Mouse (Mus musculus) ES-Bruce4 (cell line): ENCODE measurements around the gene Ly6g6d. TPM values are rescaled to one million over a fixed set of nuclear protein-coding genes. Genes with fewer than 3 reads are reported as not detected.

ENCODE experiments used
- H3K27ac ChIP-seq: 2 replicates; pipeline ENCODE4 v1.5.1; 2012; ENCODE audit warnings: low read length, inconsistent platforms; ENCODE audit not compliant: insufficient read depth
- H3K27me3 ChIP-seq: 2 replicates; pipeline ENCODE4 v1.6.1; 2012; ENCODE audit warnings: mild to moderate bottlenecking, low read length, inconsistent platforms; ENCODE audit not compliant: control insufficient read depth, poor library complexity, insufficient read depth, severe bottlenecking
- H3K36me3 ChIP-seq: 2 replicates; pipeline ENCODE4 v1.6.1; 2012; ENCODE audit warnings: inconsistent platforms, mild to moderate bottlenecking, low read length, moderate library complexity; ENCODE audit not compliant: control insufficient read depth, poor library complexity, insufficient read depth, severe bottlenecking
- H3K4me1 ChIP-seq: one replicate; pipeline ENCODE4 v1.8.1; 2011; ENCODE audit warnings: low read length; ENCODE audit not compliant: control insufficient read depth, insufficient read depth
- H3K4me3 ChIP-seq: 2 replicates; pipeline ENCODE4 v1.5.1; 2011; ENCODE audit warnings: low read depth, mild to moderate bottlenecking, low read length
- H3K9ac ChIP-seq: 2 replicates; pipeline ENCODE4 v1.6.1; 2012; ENCODE audit warnings: low read depth, mild to moderate bottlenecking, inconsistent platforms; ENCODE audit not compliant: poor library complexity, severe bottlenecking
- H3K9me3 ChIP-seq: replicated peaks from 2 replicates; pipeline ENCODE4 v1.6.1; 2012; ENCODE audit warnings: mild to moderate bottlenecking, low read length, inconsistent platforms; ENCODE audit not compliant: control insufficient read depth, poor library complexity, insufficient read depth, severe bottlenecking
- CTCF ChIP-seq: IDR thresholded peaks from one replicate; pipeline ENCODE4 v1.8.1; 2011; ENCODE audit warnings: low read depth, low read length
- EP300 ChIP-seq: IDR thresholded peaks from 2 replicates; pipeline ENCODE4 v1.6.1; 2011; ENCODE audit warnings: low read depth, low read length; ENCODE audit not compliant: insufficient read depth
- POLR2A ChIP-seq: IDR thresholded peaks from one replicate; pipeline ENCODE4 v1.8.1; 2011; ENCODE audit warnings: low read length; ENCODE audit not compliant: insufficient read depth
- polyA plus RNA-seq: library from polyadenylated mRNA; stranded (reverse); fragments of >200 nt; gene quantifications from 2 replicates; pipeline ENCODE4 v1.2.4, GENCODE M21; 2011; ENCODE audit warnings: low read depth; ENCODE audit not compliant: missing spikeins, insufficient read depth, insufficient read length

Ly6g6d gene
- polyA plus RNA-seq, 1 experiment = 1.9 TPM

GRCm38 (mm10) chr17:35064951-35065947, 12.6 kb downstream of the Ly6g6d start, which contains the start of gene Ly6g6c:
Ly6g6c (plus strand) TSS chr17:35065388.
- no peak for TF ChIP-seq CTCF
- peak; percentile 40 for TF ChIP-seq EP300
- peak; percentile 64 for TF ChIP-seq POLR2A
- H3K4me1 ChIP-seq = peaks cover 6% of the 10 kb centered on the region
- peak within 1 kb of the TSS; percentile 93 for H3K27ac ChIP-seq
- H3K9me3 ChIP-seq = no peaks in the 10 kb centered on the region
- no peaks in the 10 kb centered on the region for H3K27me3 ChIP-seq
- H3K4me3 ChIP-seq = peak within 1 kb of the TSS; percentile 79
- H3K9ac ChIP-seq = peak within 1 kb of the TSS; percentile 64
- H3K36me3 ChIP-seq = no peaks in the 10 kb centered on the region

DNA sequence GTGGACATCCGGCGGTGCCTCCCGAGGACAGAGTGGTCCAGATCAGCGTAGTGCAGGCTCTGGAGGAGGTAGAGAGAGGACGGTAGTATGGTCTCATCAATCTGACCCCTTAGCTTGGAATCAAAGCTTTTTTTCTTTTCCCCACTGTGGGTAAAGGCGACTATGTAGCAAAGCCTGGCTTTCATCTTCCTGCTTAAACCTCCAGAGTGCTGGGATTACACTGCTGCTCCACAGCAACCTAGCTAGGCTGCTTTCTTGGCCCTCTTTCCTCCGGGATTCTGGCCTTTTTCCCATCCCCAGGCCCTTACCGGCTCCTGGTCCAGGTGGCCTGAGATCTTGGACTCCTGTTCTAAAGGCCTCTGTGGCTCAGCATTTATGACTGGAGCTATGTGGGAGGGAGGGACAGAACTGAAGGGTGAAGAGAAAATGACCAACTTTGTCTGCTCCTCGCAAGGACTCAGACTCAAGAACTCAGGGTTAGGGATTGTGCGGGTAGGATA, 13.4 kb downstream of the Ly6g6d start:
- no peak for TF ChIP-seq EP300
- TF ChIP-seq CTCF = no peak
- TF ChIP-seq POLR2A = no peak
- Histone ChIP-seq H3K36me3 (no peaks in the 10 kb centered on the region), H3K9ac (peak overlapping the region; percentile 10; the same call in 1 of the 2 replicates), H3K4me1 (peaks cover 6% of the 10 kb centered on the region), H3K27ac (peak overlapping the region; percentile 93), H3K27me3 (no peaks in the 10 kb centered on the region), H3K4me3 (peak overlapping the region; percentile 36), H3K9me3 (no peaks in the 10 kb centered on the region)

DNA sequence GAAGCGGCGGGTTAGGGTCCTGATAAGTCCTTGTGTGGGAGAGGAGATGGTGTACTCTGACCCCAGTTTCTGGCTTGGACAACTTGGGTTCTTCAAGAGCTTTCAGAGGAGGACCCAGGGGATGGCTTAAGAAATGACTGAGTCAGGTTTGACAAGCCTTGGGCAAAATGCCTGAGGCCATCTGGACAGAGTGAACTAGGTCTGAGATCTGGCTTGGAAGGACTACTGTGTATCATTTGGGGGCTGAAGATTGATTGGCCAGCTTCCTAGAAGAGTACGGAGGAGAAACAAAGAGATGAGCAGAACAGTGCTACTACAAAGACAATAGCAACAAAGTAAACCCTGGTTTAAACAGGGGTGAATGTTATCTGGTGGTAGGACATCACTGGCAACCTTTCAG, 14.4 kb downstream of the Ly6g6d start:
- Histone ChIP-seq H3K4me3 (no peak overlapping the region), H3K27me3 (no peaks in the 10 kb centered on the region), H3K9ac (no peak overlapping the region), H3K27ac (no peak overlapping the region), H3K4me1 (peaks cover 6% of the 10 kb centered on the region), H3K9me3 (no peaks in the 10 kb centered on the region), H3K36me3 (0 out of 2 replicates have a peak, but pooled peaks cover under 1% of the 10 kb centered on the region)
- TF ChIP-seq POLR2A (no peak), EP300 (no peak), CTCF (no peak)

- no peaks in the 10 kb centered on the region for H3K9me3 ChIP-seq
- TF ChIP-seq POLR2A (no peak), EP300 (no peak), CTCF (no peak)
- H3K4me1 ChIP-seq = peaks cover 6% of the 10 kb centered on the region
- no peaks in the 10 kb centered on the region for H3K27me3 ChIP-seq
- no peak overlapping the region for H3K9ac ChIP-seq
- H3K36me3 ChIP-seq = peaks cover 4% of the 10 kb centered on the region
- H3K4me3 ChIP-seq = no peak overlapping the region
- peak overlapping the region; percentile 5; the same call in 1 of the 2 replicates for H3K27ac ChIP-seq
These were observed 16.6 kb downstream of the Ly6g6d start for GRCm38 (mm10) chr17:35061299-35061698.

DNA sequence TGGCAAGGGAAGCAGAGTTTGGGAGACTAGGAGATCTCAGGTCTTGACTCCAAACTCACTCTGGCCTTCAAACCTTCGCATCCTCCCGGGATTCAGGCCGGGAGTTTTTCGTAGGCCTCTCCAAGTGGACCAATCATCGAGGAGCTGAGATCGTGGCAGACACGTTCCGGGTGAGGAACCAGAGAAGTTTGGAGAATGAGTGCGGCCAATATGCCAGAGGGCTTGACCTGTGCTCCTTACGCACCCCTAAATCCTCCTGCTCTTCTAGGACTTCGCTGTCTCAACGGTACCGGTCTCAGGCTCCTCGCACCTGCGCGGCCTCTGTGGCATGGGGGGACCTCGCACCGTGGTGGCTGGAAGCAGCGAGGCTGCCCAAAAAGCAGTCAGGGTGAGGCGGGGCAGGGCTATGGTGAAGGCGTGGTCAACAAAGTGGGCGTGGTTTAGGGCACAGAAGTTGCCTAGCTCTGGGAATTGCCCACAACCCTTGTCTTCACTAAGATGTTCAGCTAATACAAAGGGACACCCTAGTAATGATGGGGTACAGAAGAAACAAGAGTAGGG, 17.0 kb downstream of the Ly6g6d start:
- H3K9ac ChIP-seq = no peak overlapping the region
- no peaks in the 10 kb centered on the region for H3K27me3 ChIP-seq
- peak overlapping the region; percentile 87 for H3K4me3 ChIP-seq
- peaks cover 6% of the 10 kb centered on the region for H3K4me1 ChIP-seq
- no peak overlapping the region for H3K27ac ChIP-seq
- H3K36me3 ChIP-seq = peaks cover 8% of the 10 kb centered on the region
- TF ChIP-seq CTCF (no peak), EP300 (no peak), POLR2A (no peak)
- H3K9me3 ChIP-seq = no peaks in the 10 kb centered on the region
